Mouse (Mus musculus) liver, embryonic 14.5 days (tissue): ENCODE measurements at regions not wholly inside any gene's neighbourhood (a gene's known extent, or its start where the extent isn't known, plus 50 kb on each side); places are given as distances from the start of the nearest gene placed in this dataset.

ENCODE experiments used
- ATAC-seq: fragments of 200-750 bp; cut with Nextera tagmentation; 2 replicates; pipeline ENCODE4 v1.8.0; 2017; ENCODE audit warnings: moderate number of reproducible peaks, mild to moderate bottlenecking, moderate library complexity; ENCODE audit not compliant: insufficient read depth
- DNase-seq, 3 experiments: peaks; one replicate each; pipeline ENCODE4 v3.0.0-alpha.2; 2012 to 2013; ENCODE audit warnings: low read depth in 3 of 3, low spot score in 3 of 3
- H3K27ac ChIP-seq: fragments of 300-500 bp; sonication (generic); 2 replicates; pipeline ENCODE4 v1.5.1; 2014; ENCODE audit warnings: moderate library complexity, mild to moderate bottlenecking, control low read depth, inconsistent platforms
- H3K27me3 ChIP-seq: fragments of 300-500 bp; sonication (generic); 2 replicates; pipeline ENCODE4 v1.6.1; 2014; ENCODE audit warnings: mild to moderate bottlenecking, low read length, moderate library complexity; ENCODE audit not compliant: control insufficient read depth, insufficient read depth
- H3K36me3 ChIP-seq: fragments of 300-500 bp; sonication (generic); replicated peaks from 2 replicates; pipeline ENCODE4 v1.6.1; 2014; ENCODE audit warnings: low read depth; ENCODE audit not compliant: control insufficient read depth, insufficient read depth
- H3K4me1 ChIP-seq, 2 experiments: fragments of 200-500 bp in 1 of 2; fragments of 300-500 bp in 1 of 2; sonication (generic) in 1 of 2; replicated peaks; 2 replicates each; pipeline ENCODE4 v1.6.1; 2012 to 2014; ENCODE audit warnings: antibody characterized with exemption in 1 of 2, inconsistent platforms in 1 of 2, low read length in 1 of 2; ENCODE audit not compliant: control insufficient read depth in 2 of 2, insufficient read depth in 2 of 2
- H3K4me2 ChIP-seq: fragments of 300-500 bp; sonication (generic); 2 replicates; pipeline ENCODE4 v1.6.1; 2014; ENCODE audit warnings: low read depth, mild to moderate bottlenecking, control low read depth, moderate library complexity
- H3K4me3 ChIP-seq, 2 experiments: fragments of 200-500 bp in 1 of 2; fragments of 300-500 bp in 1 of 2; sonication (generic) in 1 of 2; 2 replicates each; pipeline ENCODE4 v1.5.1; 2012 to 2014; ENCODE audit warnings: low read depth in 2 of 2, low read length in 2 of 2, mild to moderate bottlenecking in 2 of 2, control low read depth in 1 of 2, inconsistent platforms in 1 of 2, moderate library complexity in 1 of 2; ENCODE audit not compliant: insufficient read depth in 1 of 2
- H3K9ac ChIP-seq: fragments of 300-500 bp; sonication (generic); replicated peaks from 2 replicates; pipeline ENCODE4 v1.6.1; 2014; ENCODE audit warnings: mild to moderate bottlenecking, control low read depth, moderate library complexity
- H3K9me3 ChIP-seq: fragments of 300-500 bp; sonication (generic); 2 replicates; pipeline ENCODE4 v1.6.1; 2016; ENCODE audit warnings: low read length, mixed read lengths; ENCODE audit not compliant: control insufficient read depth
- CTCF ChIP-seq: IDR thresholded peaks from 2 replicates; pipeline ENCODE4 v1.5.1; 2016; ENCODE audit warnings: antibody characterized with exemption, low read depth, control low read depth
- EP300 ChIP-seq: IDR thresholded peaks from 2 replicates; pipeline ENCODE4 v1.6.1; 2016; ENCODE audit warnings: antibody characterized with exemption, low read depth
- WGBS: fragments of 180-500 bp; shearing (Covaris S2); extraction: QIAGEN DNeasy Blood & Tissue Kit; methylation state at CpG from one replicate; pipeline ENCODE4 v1.1.7; 2014; ENCODE audit not compliant: insufficient replicate concordance; 5-methylcytosine and 5-hydroxymethylcytosine counted together

DNA sequence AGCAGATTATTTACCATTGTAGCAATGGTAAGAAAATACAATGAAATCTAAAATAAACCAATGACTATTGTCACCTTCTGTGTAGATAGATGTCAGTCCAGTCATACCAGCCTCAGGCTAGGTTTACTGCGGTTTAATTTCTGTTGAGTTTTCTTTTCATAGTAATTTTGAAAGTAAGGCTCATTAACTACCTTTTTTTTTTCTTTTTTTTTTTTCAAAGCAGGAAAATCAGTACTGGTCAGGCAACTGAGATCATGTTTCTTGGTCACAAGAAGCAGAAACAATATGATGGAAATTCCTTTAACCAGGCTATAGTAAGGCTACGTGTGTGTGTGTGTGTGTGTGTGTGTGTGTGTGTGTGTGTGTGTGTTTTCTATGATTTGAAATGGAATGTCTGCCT, 622.0 kb downstream of the Nfib start:
- Histone ChIP-seq H3K27me3 (no peaks in the 10 kb centered on the region), H3K9ac (no peak overlapping the region), H3K9me3 (no peaks in the 10 kb centered on the region), H3K4me2 (no peak overlapping the region), H3K4me1 (no peaks in the 10 kb centered on the region), H3K4me3 (no peak overlapping the region), H3K36me3 (no peaks in the 10 kb centered on the region), H3K27ac (no peak overlapping the region)
- no peak for DNase-seq
- no peak for TF ChIP-seq CTCF
- no peak for TF ChIP-seq EP300
- 63% methylated on average over 2 of the region's 2 CpGs for WGBS
- no peak for ATAC-seq

DNA sequence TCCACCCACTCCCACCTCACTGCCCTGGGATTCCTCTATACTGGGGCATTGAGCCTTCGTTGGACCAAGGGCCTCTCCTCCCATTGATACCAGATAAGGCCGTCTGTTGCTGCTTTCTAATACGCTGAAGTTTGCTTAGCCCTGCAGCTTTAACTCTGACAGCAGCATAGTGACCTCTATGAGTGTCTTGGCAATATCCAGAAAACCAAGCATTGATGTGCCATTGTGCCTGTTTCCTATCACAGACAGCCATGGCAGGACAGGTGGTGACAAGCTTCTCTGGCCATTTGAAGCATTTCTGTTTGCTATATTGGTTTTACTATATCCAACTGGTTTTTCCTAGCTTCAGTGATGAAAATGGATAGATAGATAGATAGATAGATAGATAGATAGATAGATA, 625.4 kb upstream of the Mpdz start:
- 59% methylated on average over 3 of the region's 3 CpGs for WGBS
- Histone ChIP-seq H3K4me1 (no peaks in the 10 kb centered on the region), H3K4me2 (no peak overlapping the region), H3K4me3 (no peak overlapping the region), H3K27ac (no peak overlapping the region), H3K27me3 (no peaks in the 10 kb centered on the region), H3K9me3 (no peaks in the 10 kb centered on the region), H3K9ac (no peak overlapping the region), H3K36me3 (no peaks in the 10 kb centered on the region)
- DNase-seq (no peak), ATAC-seq (no peak)
- TF ChIP-seq CTCF (no peak), EP300 (no peak)

DNA sequence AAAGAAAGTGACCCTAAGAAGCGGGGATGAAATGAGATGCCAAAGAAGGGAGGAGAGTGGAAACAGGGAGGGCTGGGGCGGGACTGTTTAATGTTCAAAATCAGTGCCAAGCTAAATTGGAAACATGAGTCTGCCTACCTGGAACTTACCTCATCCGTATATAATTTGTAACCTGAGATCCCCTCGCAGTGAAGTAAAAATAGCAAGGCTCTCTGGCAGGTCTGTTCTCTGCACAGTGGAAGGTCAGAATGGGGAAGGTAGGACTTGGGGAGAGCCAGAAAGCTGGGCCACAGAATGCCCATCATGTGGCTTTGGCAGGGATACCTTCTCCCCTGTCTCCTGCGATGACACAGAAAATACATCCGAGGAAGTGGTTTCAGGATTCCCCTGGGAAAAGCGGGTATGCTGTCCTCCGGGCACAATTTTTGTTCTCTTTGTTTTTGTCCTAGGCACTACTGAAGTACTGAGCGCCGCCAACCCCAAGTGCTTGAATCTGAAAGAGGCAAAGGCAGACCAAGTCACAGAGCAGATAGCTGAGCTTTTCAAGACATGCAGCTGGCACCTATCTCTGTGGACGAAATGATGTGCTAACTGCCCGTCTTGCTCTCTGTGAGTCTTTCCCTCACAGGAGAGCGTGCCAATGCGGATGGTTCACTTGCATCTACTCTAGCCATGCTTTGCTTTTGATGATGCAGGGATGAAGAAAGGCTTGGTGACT, 623.2 kb upstream of the Mpdz start:
- H3K9ac ChIP-seq, result no peak overlapping the region
- no peak for DNase-seq
- ATAC-seq, result no peak

DNA sequence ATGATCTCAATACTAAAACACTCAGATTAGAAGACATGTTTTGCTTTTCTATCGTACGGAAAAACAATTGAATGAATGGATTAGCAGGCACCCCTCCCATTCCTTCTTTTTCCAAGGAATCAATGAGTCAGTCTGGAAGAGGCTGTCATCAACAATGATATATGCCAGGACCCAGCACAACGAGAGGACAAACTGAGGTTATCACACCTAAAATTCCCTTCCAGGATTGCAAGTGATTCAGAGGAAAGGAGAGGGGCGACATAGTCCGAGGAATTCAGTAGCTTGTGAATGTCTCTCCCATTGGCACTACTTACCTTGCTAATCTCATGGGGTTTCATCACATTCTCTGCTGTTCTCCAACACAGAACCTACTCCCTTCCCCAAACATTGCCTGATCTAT, 620.1 kb upstream of the Mpdz start:
- DNase-seq (no peak), ATAC-seq (no peak)
- no peak for TF ChIP-seq CTCF
- H3K4me2 ChIP-seq, result no peak overlapping the region
- no peak overlapping the region for H3K4me3 ChIP-seq
- no peaks in the 10 kb centered on the region for H3K27me3 ChIP-seq
- 52% methylated on average over 5 of the region's 5 CpGs for WGBS
- H3K4me1 ChIP-seq, result no peaks in the 10 kb centered on the region
- H3K36me3 ChIP-seq, result no peaks in the 10 kb centered on the region
- H3K27ac ChIP-seq, result no peak overlapping the region
- no peaks in the 10 kb centered on the region for H3K9me3 ChIP-seq
- H3K9ac ChIP-seq, result no peak overlapping the region

More for the DNA sequence above, 623.2 kb upstream of the Mpdz start:
- TF ChIP-seq CTCF (no peak), EP300 (no peak)
- 61% methylated on average over 14 of the region's 14 CpGs for WGBS
- no peak overlapping the region for H3K4me2 ChIP-seq
- no peaks in the 10 kb centered on the region for H3K27me3 ChIP-seq
- H3K27ac ChIP-seq, result no peak overlapping the region
- H3K9me3 ChIP-seq, result no peaks in the 10 kb centered on the region
- no peaks in the 10 kb centered on the region for H3K36me3 ChIP-seq
- H3K4me3 ChIP-seq, result no peak overlapping the region
- no peaks in the 10 kb centered on the region for H3K4me1 ChIP-seq

DNA sequence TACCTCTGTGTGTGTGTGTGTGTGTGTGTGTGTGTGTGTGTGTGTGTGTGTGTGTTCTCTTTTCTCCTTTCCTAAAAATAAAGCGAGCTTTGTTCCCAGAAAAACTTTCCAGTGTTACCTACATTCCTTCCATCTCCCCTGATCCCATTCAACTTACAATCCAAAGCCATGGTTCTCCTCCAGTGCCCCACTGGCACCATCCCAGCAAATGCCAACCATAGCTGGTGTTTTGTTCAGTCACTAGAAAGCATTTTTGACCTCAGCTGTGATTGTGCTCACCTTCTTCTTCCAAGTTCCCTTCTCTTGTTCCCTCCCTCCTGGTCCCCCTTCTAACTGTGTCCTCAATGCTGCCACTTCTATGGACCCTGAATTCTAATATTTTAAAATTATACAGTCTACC, 614.1 kb upstream of the Mpdz start:
- no peak overlapping the region for H3K4me2 ChIP-seq
- ATAC-seq, result no peak
- WGBS, result 45% methylated on average over 1 of the region's 1 CpGs

More for the DNA sequence above, 614.1 kb upstream of the Mpdz start:
- H3K9ac ChIP-seq, result no peak overlapping the region
- DNase-seq, result no peak
- TF ChIP-seq CTCF, result no peak
- TF ChIP-seq EP300, result no peak
- H3K27me3 ChIP-seq, result no peaks in the 10 kb centered on the region
- no peaks in the 10 kb centered on the region for H3K9me3 ChIP-seq
- no peaks in the 10 kb centered on the region for H3K36me3 ChIP-seq
- no peak overlapping the region for H3K27ac ChIP-seq
- no peaks in the 10 kb centered on the region for H3K4me1 ChIP-seq
- no peak overlapping the region for H3K4me3 ChIP-seq
